Mouse (Mus musculus): ENCODE results near the gene Fam136a.

GRCm38 (mm10) chr6:86419239-86419638, 53.8 kb downstream of the Fam136a start:
- TF ChIP-seq CTCF (IDR thresholded peaks at IDR 0.05; ENCODE audit: low read depth, low read length) (no peak), POLR2A (IDR thresholded peaks at IDR 0.05; ENCODE audit: extremely low read depth, insufficient read depth, low read length) (no peak)
